Mouse (Mus musculus) B cell, adult 2 months (primary cell): ENCODE results near the gene Hs6st1.

Source experiments
- DNase-seq, 2 experiments: peaks; one replicate each; pipeline ENCODE4 v3.0.0; 2022

Gene Hs6st1

DNA sequence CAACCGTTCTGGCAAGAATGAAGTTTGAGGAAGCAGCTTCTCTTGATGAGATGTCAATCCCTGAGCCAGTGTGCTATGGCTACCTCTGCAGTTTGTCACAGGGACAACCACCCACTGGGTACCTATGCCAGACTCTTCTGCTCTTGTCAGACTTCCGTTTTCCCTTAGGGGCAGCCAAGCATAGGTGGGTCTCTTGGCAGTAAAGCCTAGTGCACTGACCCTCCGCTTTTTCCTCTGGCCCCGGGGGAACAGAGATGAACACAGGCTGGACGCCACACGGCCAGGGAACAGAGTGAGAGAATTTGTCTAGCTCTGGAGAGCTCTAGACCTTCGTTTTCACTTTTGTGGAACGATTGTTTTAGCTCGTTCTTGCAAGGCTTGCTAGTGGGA, 2.4 kb upstream of the Hs6st1 start:
- no peak for DNase-seq

DNA sequence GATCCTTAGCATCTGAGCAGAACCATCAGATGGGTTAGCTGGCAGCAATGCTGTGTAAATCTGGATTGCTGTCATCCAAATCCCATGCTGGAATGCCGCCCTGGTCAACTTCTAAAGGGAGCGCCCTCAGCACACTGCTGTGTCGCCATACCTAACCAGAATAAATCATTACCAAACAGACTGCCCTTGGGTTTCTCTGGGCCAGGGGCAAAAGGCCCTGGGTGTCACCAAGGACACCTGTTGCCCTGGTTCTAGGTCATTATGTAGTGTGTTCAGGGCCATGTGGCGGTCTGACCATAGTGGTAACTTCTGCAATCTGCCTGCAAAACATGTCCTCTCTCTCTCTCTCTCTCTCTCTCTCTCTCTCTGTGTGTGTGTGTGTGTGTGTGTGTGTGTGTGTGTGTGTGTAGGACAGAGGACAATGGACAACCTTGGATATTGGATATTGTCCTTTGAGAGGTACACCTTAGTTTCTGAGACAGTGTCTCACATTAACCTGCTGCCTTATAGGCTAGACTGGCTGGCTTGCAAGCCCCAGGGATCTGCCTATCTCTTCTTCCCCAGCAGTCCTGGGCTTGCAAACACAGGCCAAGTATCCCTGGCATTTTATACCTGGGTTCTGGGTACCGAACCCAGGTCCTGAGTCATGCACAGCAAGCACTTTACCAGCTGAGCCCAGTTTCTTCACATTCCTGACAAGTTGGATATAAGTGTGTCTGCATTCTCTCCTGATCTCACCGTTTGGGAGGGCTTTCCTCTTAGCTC, 1.8 kb upstream of the Hs6st1 start:
- DNase-seq, result no peak

DNA sequence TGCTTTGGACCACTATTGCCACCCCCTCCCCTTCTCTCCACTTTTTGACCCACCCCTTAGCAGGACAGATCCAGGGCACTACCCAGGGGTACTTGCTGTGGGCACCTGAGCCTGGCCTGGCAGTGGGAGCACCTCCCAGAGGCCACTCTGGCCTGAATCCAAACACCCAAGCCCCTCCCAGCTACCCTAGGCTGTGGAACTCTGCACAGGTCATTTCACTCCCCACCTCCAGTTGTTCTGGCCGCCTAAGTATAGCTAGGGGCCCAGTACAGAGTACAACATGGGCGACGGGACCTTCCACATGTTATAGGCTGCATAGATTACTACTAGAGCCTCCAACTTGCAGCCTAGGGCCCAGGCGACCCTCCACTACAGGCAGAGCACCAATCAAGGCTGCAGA, 999 bp upstream of the Hs6st1 start:
- no peak for DNase-seq

DNA sequence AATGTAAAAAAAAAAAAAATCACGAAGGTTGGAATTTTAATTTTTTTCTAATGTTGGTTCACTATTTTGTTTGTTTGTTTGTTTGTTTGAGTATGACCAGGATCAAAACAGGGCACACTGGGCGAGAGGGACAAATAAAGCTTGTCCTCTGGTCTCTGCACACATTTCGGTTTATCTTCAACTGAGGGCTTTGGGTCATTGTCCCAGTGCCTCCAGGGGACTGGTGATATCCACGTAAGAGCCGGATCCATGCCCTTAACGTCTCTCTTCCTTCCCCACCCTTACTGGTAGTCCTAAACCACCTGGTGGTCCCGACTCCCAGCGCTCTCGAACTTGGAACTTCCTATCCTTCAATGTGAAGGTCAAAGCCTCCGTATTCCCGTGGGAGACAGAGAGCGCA, 589 bp upstream of the Hs6st1 start:
- no peak for DNase-seq

GRCm38 (mm10) chr1:36068531-36069120, 426 bp downstream of the Hs6st1 start:
- DNase-seq, result peak; percentile 65 to 71

DNA sequence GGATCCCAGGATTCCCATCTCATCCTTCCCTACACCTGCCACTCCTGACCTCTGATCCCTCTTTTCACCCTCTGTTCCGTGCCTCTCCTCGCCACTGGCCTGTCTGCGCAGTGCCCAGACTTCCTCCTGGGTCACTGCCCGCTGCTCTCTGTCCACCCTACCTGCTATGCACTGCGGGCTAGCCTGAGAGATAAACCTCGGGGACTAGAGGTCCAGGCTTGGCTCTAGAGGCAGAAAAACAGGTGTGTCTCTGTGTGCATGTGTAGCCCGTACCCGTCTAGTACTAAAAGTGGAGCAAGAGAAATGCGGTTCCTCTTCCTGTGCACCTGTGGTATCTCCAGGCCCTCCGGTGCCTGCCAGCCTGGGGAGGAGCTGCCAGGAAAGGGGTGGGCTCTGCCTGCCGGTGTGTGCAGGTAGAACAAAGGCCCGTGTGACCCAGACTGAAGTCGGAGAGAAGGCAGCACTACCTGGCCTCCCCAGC, 1.1 kb downstream of the Hs6st1 start:
- peak; percentile 51 to 53 for DNase-seq

DNA sequence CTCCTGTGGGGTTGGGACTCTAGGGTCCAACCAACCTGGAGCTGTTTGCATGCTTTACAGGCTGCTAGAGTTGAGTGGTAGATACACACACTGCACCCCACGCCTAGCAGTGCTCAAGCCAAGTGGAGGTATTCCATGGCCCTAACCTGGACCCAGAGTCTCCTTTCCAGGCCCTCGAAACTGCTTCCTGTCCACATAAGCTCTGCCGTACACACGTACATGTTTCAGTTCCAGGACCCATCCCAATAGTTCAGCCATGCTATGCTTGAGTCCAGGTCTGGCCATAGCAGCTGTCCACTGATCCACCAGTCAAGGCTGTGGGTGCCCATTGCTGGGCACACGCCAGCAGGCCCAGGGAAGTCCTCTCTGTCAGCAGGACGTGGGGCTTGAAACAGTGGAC, 2.0 kb downstream of the Hs6st1 start:
- no peak for DNase-seq

- peak; percentile 14 to 29 for DNase-seq
Measured at GRCm38 (mm10) chr1:36070740-36071139, 2.5 kb downstream of the Hs6st1 start.

DNA sequence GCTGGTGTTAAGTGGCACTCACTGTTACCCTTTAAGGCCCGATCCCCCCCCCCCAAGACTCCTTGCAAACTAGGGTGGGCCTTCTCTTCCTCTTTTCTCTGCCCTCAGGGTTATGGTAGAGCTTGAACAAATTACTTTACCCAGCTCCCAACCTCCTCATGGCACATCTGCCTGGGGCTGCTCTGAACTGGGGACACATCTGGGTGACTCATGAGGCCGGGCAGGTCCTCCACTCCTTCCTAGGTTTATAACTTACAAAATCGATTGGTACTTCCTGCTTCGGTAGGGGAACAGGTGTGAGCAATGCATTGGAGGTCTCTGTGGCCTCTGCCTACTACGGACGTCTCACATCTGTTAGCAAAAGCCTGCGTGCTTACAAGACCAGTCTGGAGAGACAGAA, 3.0 kb downstream of the Hs6st1 start:
- DNase-seq, result peak; percentile 12 to 23

DNA sequence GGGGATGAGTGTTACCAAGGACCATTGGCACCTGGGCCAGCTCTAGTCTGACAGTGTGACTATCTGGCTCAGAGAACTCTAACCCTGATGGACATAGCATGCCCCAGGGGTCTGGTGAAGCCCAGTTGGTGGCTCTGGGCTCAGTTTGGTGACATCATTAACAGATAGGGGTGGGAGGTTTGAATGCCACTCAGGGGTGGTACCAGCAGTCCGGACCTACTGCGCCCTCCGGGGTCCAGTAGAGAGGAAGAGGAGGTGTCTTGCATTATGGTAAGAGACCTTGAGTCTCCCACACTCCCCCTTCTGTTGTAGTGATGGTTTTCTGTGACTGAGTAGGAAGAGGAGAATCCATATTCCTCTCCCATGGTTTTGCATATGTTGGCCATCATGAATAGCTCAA, 3.4 kb downstream of the Hs6st1 start:
- no peak for DNase-seq

DNA sequence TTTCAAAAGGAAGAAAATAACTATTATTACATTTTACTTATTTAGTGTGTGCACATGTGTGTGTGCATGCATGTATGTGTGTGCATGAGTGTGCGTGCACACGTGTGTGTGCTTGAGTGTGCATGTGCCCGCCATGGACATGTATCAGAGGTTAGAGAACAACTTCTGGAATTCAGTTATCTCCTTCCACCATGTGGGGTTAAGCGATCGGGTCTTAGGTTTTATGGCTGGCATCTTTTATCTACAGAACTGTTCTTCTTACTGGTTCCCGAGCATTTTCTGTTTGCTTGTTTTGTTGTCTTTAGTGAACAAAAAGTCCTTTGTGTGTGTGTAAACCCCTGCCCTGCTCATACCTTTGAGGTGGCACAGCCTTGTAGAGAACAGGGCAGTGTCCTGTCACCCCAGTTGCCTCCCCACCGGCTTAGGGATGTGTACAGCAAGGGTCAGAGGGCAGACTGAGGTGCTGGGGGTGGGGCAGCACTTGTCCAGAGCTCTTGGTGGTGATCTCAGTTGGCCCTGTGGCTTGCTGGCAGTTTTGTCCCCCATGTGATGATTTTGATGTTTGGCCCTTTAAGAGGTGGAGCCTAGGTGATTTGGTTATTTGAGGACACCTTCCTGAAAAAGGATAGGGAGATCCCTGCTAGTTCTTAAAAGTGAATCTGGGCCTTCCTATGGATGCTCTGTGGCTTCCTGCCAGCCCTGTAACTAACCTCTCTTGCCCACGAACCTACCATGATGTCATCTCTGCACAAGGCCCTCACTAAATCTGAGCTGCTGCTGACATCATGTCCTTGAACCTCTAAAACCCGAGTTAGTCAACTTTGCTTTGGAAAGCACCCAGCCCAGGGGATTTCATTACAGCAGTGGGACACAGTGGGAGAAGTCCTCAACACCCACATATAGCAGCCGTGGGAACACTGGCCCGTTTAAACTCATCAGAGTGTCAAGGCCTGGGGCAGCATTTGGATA, 4.7 kb downstream of the Hs6st1 start:
- no peak for DNase-seq

- no peak for DNase-seq
Measured at GRCm38 (mm10) chr1:36073566-36073965, 5.4 kb downstream of the Hs6st1 start.

DNA sequence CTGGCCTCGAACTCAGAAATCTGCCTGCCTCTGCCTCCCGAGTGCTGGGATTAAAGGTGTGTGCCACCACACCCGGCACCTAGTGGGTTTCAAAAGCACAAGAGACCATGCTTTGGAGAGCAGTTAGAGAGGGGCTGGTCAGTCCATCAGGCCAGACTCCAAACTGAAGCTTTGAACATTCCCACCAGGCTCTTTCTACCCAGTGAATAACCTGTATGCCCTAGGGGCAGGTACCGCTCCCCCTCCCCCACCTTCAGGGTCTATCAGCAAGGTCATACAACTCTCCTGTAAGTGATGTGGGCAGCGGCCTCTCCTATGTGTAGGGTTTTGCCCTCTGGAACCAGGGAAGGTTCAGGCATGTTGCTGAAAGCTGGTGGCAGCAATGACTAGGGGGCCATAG, 6.0 kb downstream of the Hs6st1 start:
- no peak for DNase-seq

- no peak for DNase-seq
Measured at GRCm38 (mm10) chr1:36074968-36075367, 6.8 kb downstream of the Hs6st1 start.

DNA sequence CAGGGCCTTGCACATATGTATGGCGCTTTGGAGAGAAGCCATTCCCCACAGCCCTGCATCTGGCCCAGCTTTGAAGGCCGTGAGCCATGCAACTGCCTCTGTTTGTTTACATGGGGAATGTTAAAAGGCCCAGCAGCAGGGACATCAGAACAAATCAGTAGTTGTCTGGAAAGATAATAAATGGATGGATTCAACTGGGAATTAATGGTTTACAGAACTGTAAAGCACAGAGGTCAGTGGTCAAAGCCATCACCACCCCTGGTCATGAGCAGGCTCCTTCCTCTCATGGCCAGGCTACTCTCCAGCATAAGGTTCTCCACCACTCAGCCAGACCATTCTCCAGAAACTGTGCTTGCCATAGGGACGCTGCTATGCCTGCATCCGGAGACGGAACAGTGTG, 7.5 kb downstream of the Hs6st1 start:
- DNase-seq, result no peak

DNA sequence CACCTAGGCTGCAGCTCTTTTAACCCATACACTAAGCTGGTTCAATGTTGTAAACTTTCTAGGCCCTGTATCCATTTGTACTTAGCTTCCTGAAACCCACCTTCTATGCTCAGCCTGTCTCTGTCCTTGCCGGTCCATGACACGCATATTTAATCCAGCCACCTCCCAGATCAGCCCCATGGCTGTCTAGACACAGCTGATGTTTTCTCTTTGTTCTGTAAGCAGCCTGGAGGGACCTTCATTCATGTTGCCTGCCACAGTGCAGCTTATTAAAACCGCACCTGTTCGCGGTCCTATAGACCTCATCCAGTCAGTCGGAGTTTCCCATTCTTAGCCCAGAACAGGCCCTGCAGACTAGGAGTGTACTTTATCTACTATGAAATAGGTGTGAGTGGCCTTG, 8.9 kb downstream of the Hs6st1 start:
- no peak for DNase-seq

- DNase-seq, result no peak
Measured at GRCm38 (mm10) chr1:36078250-36078649, 10.1 kb downstream of the Hs6st1 start.

- DNase-seq, result no peak
Measured at GRCm38 (mm10) chr1:36079679-36080078, 11.5 kb downstream of the Hs6st1 start.

DNA sequence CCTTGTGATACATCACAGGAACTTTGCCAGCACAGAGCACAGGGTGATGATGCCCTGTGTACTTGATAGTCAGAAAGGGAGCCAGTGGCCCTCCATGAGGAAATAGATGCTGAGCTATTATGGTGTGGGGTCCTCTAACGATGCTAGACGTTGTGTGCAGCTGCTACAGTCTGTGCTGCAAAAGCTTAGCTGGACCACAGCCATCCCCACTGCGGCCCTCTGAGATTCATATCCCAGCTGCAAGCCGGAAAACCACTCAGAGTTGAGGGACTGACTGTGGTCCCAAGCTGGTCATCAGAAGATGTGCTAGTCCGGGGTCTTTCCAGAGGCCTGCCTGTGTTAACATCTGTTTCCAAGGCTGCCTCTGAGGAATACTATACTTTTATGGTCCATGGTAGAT, 12.8 kb downstream of the Hs6st1 start:
- no peak for DNase-seq

- no peak for DNase-seq
Measured at GRCm38 (mm10) chr1:36082184-36082583, 14.0 kb downstream of the Hs6st1 start.

DNA sequence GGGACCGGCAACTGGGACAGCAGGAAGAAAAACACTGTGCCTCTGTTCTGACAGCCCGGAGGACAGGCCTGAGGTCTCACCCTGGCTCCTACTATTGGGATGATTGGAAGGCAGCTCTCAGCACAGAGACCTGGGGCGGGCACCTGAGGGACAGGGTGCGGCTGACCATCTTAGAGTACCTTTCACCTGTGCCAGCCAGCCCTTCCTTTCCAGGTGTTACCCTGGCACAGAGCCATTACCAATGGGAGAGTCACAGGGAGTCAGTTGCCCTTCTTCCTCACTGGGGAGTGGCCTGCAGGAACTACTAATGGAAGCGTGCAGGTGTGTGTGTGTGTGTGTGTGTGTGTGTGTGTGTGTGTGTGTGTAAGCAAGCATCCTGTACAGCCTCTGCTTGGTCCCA, 15.4 kb downstream of the Hs6st1 start:
- DNase-seq, result no peak

- no peak for DNase-seq
Measured at GRCm38 (mm10) chr1:36085069-36085468, 16.9 kb downstream of the Hs6st1 start.

GRCm38 (mm10) chr1:36088367-36088766, 20.2 kb downstream of the Hs6st1 start:
- DNase-seq, result no peak

DNA sequence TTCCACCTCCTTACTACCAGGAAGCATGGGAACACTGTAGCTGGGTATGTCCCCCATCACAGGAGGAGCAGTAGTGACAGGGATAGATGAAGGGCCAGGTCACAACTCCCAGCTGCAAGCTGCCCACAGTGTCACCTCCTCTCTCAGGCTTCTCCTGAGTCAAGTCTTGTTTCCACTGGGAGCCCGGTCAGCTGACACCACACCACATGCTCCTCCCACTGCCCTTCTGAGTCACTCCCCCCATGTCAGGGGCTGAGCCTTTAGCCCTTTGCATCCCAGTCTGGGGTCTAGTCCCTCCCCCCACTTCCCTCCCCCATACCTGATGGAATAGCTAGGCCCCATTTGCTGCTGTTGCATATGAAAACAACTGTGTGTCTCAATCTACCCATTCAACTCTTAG, 21.3 kb downstream of the Hs6st1 start:
- no peak for DNase-seq
